7 mouse cellular contexts compared by ENCODE assay signal in the genomic region with DNA sequence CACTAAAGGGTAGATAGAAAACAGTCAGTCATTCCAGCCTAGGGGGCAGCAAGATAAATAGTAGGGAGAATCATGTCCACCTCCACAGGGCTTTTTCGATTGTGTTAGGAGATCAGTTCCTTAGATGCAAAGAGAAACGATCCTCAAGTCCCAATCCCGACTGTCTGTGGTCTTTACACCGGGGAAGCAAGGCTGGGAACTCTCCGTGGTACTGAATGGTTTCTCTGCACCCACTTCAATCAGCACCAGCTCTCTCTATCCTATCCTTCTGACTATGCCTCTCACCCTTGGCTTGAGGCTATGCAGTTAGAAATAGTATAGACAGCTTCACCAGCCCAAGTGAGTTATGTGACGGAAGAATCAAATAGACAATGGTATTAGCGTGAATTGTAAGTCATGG. TPM values are rescaled to one million over a fixed set of nuclear protein-coding genes. Genes with fewer than 3 reads are reported as not detected.
DNase-seq lines count a peak whose midpoint lies in the region; ATAC-seq and TF ChIP-seq lines count a peak whose summit lies in the region.

No protein-coding gene starts in this region.

- no peak overlapping the region for H3K9ac ChIP-seq in kidney, embryonic 14.5 days (ENCODE audit: low read depth, low read length)
- no peak overlapping the region for H3K9ac ChIP-seq in midbrain, postnatal 0 days (replicated peaks; ENCODE audit: low read length, poor library complexity, severe bottlenecking)

- H3K27ac ChIP-seq in kidney, embryonic 14.5 days (ENCODE audit: low read depth, low read length): no peak overlapping the region
- no peak overlapping the region for H3K27ac ChIP-seq in midbrain, postnatal 0 days (ENCODE audit: low read depth, low read length)

- H3K4me3 ChIP-seq in kidney, embryonic 14.5 days (ENCODE audit: low read length): no peak overlapping the region
- H3K4me3 ChIP-seq in midbrain, postnatal 0 days (ENCODE audit: low read depth, low read length): no peak overlapping the region

- ATAC-seq in kidney, embryonic 14.5 days (ENCODE audit: low FRiP score, low TSS enrichment): no peak
- no peak for ATAC-seq in midbrain, postnatal 0 days (ENCODE audit: low FRiP score)
- no peak for ATAC-seq in inflammation-experienced regulatory T-cells, adult 6 months

- no peaks in the 10 kb centered on the region for H3K27me3 ChIP-seq in kidney, embryonic 14.5 days (ENCODE audit: control insufficient read depth, insufficient read depth, low read length)
- no peaks in the 10 kb centered on the region; the same call in 1 of the 2 replicates for H3K27me3 ChIP-seq in midbrain, postnatal 0 days (ENCODE audit: insufficient read depth, low read length)

- no peaks in the 10 kb centered on the region for H3K9me3 ChIP-seq in kidney, embryonic 14.5 days (ENCODE audit: control insufficient read depth, low read length)
- H3K9me3 ChIP-seq in midbrain, postnatal 0 days (ENCODE audit: low read length): no peaks in the 10 kb centered on the region

- no peak overlapping the region for H3K4me2 ChIP-seq in kidney, embryonic 14.5 days (replicated peaks; ENCODE audit: low read depth, low read length)
- no peak overlapping the region for H3K4me2 ChIP-seq in midbrain, postnatal 0 days (ENCODE audit: low read depth, low read length, poor library complexity, severe bottlenecking)

- 20% methylated on average over 7 of the region's 7 CpGs for WGBS in kidney, embryonic 14.5 days
- WGBS in midbrain, postnatal 0 days: 25% methylated on average over 7 of the region's 7 CpGs

- peak; percentile 68 for DNase-seq in kidney, postnatal 14 days
- peak; percentile 85 for DNase-seq in NIH3T3 (ENCODE audit: low read depth)
- peak; percentile 80 for DNase-seq in embryo, embryonic 11 days
- peak; percentile 18 for DNase-seq in midbrain, postnatal 0 days (ENCODE audit: low spot score)
- DNase-seq in spleen, adult 12 weeks (ENCODE audit: low spot score): no peak

- no peaks in the 10 kb centered on the region for H3K4me1 ChIP-seq in kidney, embryonic 14.5 days (ENCODE audit: control insufficient read depth, insufficient read depth, low read length)
- no peaks in the 10 kb centered on the region for H3K4me1 ChIP-seq in midbrain, postnatal 0 days (ENCODE audit: insufficient read depth, low read length)

- no peak for TF ChIP-seq CTCF in midbrain, postnatal 0 days (IDR thresholded peaks at IDR 0.05)

- no peaks in the 10 kb centered on the region for H3K36me3 ChIP-seq in kidney, embryonic 14.5 days (ENCODE audit: control insufficient read depth, insufficient read depth, low read length)
- H3K36me3 ChIP-seq in midbrain, postnatal 0 days (ENCODE audit: insufficient read depth, low read length): no peaks in the 10 kb centered on the region

RNA-seq across cellular contexts. Expression of a gene that starts 44.8 kb away (rescaled TPM):
- 11.2 and 13.7 TPM in 2 replicates for polyA plus RNA-seq in kidney, embryonic 14.5 days (2014; fragmentation: Nextera tagmentation; extraction: Ambion mirVana)
- 3.8 and 4.9 TPM in 2 replicates for total RNA-seq in midbrain, postnatal 0 days (2014; rRNA removed)
- 8.6 and 9.8 TPM in 2 replicates for polyA plus RNA-seq in midbrain, postnatal 0 days (2015; fragmentation: Nextera tagmentation; extraction: Ambion mirVana)
- polyA plus RNA-seq in inflammation-experienced regulatory T-cells, adult 6 months (2017; shearing (Covaris generic)): 10 to 100 TPM; 21.3 to 40.2 (median 21.6) TPM
